Mouse (Mus musculus): ENCODE results near the gene Hmg20b. TPM values are rescaled to one million over a fixed set of nuclear protein-coding genes. Genes with fewer than 3 reads are reported as not detected.

Hmg20b gene
- total RNA-seq, 2 experiments from 2014 or later, result 9.2 to 30.2 TPM

DNA sequence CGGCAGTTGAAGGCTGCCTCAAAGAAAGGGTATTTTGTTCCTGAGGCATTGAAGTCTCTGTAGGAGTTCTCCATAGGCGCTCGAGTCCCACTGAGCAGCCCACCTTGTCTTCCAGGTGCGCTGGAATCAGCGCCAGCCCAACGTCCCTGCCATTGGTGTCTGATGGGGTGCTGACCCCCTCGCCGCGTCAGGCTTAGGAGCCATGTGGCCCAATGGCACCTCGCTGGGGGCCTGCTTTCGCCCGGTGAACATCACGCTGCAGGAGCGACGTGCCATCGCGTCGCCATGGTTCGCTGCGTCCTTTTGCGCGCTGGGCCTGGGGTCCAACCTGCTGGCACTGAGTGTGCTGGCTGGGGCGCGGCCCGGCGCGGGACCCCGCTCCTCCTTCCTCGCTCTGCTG lies 18.0 kb downstream of the Hmg20b start:
- no peak for ATAC-seq (replicated peaks; ENCODE audit: low FRiP score, poor library complexity, severe bottlenecking)

- no peak for ATAC-seq (replicated peaks; ENCODE audit: low FRiP score, poor library complexity, severe bottlenecking)
Measured at GRCm38 (mm10) chr10:81330007-81330406, 20.3 kb downstream of the Hmg20b start.

GRCm38 (mm10) chr10:81329194-81329975 lies 20.9 kb downstream of the Hmg20b start:
- ATAC-seq (replicated peaks; ENCODE audit: low FRiP score, poor library complexity, severe bottlenecking), result no peak

DNA sequence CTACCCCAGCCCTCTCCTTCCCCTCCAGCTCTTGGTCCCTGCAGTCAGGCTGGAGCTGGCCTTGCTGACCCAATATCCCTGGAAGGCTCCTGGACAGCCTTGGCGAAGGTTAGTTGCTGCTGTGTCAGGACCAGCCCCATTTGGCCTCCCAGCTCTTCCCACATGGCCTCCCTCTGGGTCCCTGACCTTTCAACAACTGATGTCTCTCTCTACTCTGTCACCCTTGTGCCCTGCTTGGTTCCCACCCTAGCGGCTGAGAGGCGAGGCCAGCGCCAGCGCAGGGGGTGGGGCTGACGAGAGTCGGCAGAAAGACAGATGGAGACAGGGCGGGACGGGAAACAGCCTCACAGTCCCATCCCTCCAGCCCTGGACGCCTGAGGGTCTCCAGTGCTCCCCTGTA lies 21.9 kb downstream of the Hmg20b start, which contains the start of gene Tbxa2r:
TSS of gene Tbxa2r (plus strand) at position 346 of the 400 bp plus-strand sequence.
- 0 out of 2 replicates have a peak, but pooled peaks have one; percentile 23 for ATAC-seq (replicated peaks; ENCODE audit: low FRiP score, poor library complexity, severe bottlenecking)

GRCm38 (mm10) chr10:81327959-81328358 lies 22.3 kb downstream of the Hmg20b start:
- no peak for ATAC-seq (replicated peaks; ENCODE audit: low FRiP score, poor library complexity, severe bottlenecking)

DNA sequence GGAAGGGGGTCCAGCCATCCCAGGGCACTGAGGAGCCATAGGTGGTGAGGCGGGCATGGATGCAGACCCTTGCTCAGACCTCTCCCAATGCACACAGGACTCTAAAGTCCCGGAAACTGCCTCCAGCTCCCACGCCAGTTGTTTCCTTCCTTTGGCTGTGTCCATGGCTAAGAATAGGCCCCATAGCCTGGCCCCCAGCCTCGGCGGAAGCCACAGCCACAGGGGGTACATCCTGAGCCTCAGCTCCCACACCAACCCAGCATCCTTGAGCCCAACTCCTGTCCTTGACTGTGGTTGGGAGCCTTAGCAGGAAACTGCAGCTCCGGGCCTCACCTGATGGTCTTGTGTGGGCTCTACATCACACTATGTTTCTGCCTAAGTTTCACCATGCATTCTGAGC lies 23.4 kb downstream of the Hmg20b start:
- ATAC-seq (replicated peaks; ENCODE audit: low FRiP score, poor library complexity, severe bottlenecking), result no peak

DNA sequence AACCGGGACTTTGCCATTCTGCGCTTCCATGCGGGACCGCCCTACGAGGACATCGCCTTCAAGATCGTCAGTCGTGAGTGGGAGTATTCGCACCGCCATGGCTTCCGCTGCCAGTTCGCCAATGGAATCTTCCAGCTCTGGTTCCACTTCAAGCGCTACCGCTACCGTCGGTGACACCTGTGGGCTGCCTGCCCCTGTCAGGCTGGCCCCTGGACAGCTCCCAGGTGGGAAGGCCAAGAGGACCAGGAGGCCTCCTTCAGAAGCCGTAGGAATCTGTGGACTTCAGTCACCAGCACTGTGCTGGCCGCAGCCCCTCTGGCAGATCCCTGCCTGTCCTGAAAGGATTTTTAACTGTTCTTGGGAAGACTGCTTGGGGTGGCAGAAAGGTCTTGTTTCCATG lies 24.5 kb downstream of the Hmg20b start:
- ATAC-seq (replicated peaks; ENCODE audit: low FRiP score, poor library complexity, severe bottlenecking), result no peak

- no peak for ATAC-seq (replicated peaks; ENCODE audit: low FRiP score, poor library complexity, severe bottlenecking)
Measured at GRCm38 (mm10) chr10:81325176-81325575, 25.1 kb downstream of the Hmg20b start.

DNA sequence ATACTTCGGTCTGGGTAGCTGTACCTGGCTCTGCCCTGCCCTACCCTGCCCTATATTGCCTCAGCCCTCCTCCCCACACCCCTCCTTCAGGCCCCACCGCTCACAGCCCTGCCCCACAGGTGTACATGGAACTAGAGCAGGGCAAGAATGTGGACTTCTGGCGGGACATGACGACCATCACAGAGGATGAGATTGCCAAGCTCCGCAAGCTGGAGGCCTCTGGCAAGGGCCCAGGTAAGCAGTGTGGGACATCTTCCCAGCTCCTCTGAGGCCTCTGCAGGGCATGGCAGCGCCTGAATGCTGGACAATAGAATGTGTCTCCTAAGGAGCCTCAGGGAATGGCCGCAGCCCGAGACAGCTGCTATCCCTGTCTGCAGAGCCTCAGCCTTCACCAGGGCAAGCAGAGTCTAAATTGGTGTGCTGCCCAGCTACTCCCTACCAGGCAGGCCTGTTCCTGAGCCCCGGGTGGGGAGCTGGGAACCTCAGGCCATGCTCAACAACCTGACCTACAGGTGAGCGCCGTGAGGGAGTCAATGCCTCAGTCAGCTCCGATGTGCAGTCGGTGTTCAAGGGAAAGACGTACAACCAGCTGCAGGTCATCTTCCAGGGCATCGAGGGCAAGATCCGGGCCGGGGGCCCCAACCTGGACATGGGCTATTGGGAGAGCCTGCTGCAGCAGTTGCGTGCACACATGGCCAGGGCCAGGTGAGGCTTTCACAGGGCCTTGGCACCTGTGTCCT lies 26.3 kb downstream of the Hmg20b start:
- no peak for ATAC-seq (replicated peaks; ENCODE audit: low FRiP score, poor library complexity, severe bottlenecking)

- no peak for ATAC-seq (replicated peaks; ENCODE audit: low FRiP score, poor library complexity, severe bottlenecking)
Measured at GRCm38 (mm10) chr10:81323141-81323775, 27.0 kb downstream of the Hmg20b start.

GRCm38 (mm10) chr10:81322444-81322843 lies 27.8 kb downstream of the Hmg20b start:
- no peak for ATAC-seq (replicated peaks; ENCODE audit: low FRiP score, poor library complexity, severe bottlenecking)

DNA sequence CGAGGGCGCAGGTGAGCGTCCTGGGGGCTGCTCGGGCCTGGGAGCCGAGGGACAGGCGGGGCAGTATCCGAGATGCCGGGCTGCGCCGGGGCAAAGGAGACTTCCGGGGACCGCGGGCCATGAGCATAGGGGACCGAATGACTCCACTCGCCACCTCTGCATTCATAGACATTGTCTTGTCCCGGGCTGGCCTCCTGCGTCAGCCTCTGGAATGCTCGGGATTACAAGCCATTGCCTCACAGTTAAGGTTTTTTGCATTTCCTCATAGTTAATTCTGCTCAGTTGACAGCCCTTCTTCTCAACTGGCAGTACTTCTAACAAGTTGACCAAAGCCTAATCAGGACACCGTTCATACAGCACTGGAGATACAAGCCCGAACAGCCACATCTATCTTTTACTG lies 28.8 kb downstream of the Hmg20b start:
- no peak for ATAC-seq (replicated peaks; ENCODE audit: low FRiP score, poor library complexity, severe bottlenecking)

- peak; percentile 80 for ATAC-seq (replicated peaks; ENCODE audit: low FRiP score, poor library complexity, severe bottlenecking)
Measured at GRCm38 (mm10) chr10:81320550-81321347, 29.5 kb downstream of the Hmg20b start, which contains the start of gene Cactin. Cactin (plus strand) TSS chr10:81321103.

- peak; percentile 35 for ATAC-seq (replicated peaks; ENCODE audit: low FRiP score, poor library complexity, severe bottlenecking)
Measured at GRCm38 (mm10) chr10:81319741-81320549, 30.3 kb downstream of the Hmg20b start.

DNA sequence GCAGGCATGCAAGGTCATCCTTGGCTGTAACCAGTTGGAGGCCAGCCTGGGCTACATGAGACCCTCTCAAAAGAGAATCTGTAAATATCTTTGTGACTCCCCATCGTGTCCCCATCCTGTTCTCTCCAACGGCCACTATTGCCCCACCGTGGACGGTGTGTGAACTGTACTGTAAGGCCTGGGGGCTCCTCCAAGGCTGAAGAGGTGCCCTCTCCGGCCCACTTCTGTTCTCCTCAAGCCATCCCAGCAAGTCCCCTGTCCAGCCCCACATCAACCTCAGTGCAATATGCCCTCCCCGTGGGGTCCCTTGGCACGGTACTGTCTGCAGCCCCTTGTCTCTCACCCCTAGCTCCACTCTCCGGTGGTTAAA lies 31.0 kb downstream of the Hmg20b start:
- ATAC-seq (replicated peaks; ENCODE audit: low FRiP score, poor library complexity, severe bottlenecking), result no peak

DNA sequence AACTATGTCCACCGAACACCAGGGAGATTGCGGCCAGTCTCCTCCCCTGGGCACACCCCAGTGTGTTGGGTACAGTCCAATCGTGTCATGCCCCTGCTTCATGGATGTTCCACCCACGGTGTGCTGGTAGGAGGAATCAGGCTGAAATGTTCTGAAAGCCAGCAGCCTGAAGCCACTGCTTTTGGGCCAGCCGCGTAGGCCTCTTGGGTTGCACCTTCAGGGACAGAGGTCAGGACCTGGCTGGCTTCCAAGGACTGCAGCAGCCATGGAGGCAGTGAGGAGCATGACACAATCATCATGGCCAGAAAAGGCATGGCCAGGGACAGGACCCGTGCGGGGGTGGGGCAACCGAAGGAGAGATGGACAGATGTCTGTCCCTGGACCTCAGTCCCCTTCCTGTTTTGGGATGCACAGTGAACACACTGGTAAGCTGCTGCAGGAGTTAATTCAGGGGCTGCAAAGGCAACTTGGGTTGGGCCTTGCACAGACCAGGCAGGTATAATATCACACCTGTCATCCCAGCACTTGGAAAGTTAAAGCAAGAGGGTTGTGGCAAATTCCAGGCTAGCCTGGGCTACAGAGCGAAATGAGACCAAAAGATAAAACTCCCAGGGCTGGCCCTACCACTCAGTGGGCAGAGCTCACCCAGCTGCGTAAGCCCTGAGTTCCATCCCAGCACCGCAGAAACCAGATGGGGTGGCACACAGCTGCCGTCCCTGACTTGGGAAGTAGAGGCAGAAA lies 31.5 kb downstream of the Hmg20b start:
- ATAC-seq (replicated peaks; ENCODE audit: low FRiP score, poor library complexity, severe bottlenecking), result no peak

DNA sequence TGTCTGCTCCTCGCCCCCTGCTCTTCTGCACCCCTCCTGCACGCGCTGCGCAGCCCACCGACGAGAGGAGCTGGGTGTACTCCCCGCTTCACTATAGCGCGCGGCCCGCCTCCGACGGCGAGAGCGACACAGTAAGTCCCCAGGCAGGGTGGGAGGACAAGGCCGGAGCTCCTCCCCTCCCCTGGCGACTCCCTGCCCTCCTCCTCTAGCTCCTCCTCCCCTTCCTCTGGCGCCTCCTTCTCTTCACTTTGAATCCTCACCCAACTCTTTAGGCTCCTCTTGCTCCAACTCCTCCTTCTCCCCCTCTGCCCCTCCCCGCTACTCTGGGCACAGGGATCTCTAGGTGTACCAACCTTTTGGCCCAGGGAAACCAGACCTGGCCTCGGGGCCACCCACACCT lies 33.0 kb downstream of the Hmg20b start:
- ATAC-seq (replicated peaks; ENCODE audit: low FRiP score, poor library complexity, severe bottlenecking), result no peak

DNA sequence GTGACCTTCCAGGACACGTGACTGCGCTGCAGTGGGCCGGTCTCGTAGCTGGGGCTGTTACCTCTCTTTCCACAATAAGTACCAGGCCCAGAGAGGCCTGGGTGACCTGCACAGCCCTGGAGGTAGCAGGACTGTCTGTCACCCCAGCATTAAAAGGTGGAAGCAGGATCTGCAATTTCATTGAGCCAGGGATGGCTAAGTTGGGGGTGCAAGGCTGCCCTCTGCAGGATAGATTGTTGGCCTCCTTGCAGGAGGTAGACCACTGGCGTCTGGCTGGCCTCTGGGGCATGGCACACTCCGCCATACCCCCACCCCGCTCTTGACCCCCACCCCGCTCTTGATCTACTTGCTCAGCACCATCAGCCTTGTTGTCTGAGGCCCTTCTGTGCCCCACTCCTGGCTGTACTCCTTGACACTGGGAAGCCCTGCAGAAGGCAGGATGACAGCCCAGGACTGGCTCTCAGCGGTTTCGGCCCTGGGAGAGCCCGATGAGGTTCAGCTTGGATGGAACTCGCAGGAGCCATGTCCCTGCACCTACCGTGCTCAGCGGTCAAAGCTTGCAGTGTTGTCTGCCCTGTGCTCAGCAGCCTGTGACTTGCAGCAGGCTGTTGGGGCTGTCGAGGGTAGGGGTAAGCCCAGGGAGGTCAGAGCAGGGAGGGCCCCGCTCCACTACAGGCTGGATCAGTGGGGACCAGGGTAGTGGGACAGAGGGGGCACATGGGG lies 33.8 kb downstream of the Hmg20b start:
- no peak for ATAC-seq (replicated peaks; ENCODE audit: low FRiP score, poor library complexity, severe bottlenecking)

All from erythroblast, adult 5-6 weeks (primary cell).